Mouse (Mus musculus) embryonic facial prominence, embryonic 11.5 days (tissue): ENCODE results near the gene Pkp2. TPM values are rescaled to one million over a fixed set of nuclear protein-coding genes. Genes with fewer than 3 reads are reported as not detected.
A peak's percentile ranks its signal among the peaks of the same experiment; 100 is the strongest.
"Not testable (repeated sequence)": the region's sequence is repeated elsewhere in the genome, so short reads cannot be mapped to it uniquely, and the experiment has no call there.

Experiments used
- ATAC-seq: fragments of 200-750 bp; cut with Nextera tagmentation; replicated peaks from 2 replicates; pipeline ENCODE4 v1.8.0; 2017; ENCODE audit warnings: low read depth; ENCODE audit not compliant: insufficient number of reproducible peaks, low FRiP score, low TSS enrichment
- DNase-seq: peaks from one replicate; pipeline ENCODE4 v3.0.0-alpha.2; 2015; ENCODE audit warnings: low spot score
- H3K27ac ChIP-seq: fragments of 300-500 bp; sonication (generic); replicated peaks from 2 replicates; pipeline ENCODE4 v1.5.1; 2014; ENCODE audit warnings: mild to moderate bottlenecking, low read depth, low read length, control low read depth
- H3K27me3 ChIP-seq: fragments of 300-500 bp; sonication (generic); 2 replicates; pipeline ENCODE4 v1.6.1; 2014; ENCODE audit warnings: mild to moderate bottlenecking, low read length, moderate library complexity, mixed read lengths; ENCODE audit not compliant: control insufficient read depth, insufficient read depth
- H3K36me3 ChIP-seq: fragments of 300-500 bp; sonication (generic); replicated peaks from 2 replicates; pipeline ENCODE4 v1.6.1; 2014; ENCODE audit warnings: low read depth, mild to moderate bottlenecking, low read length, moderate library complexity, mixed read lengths; ENCODE audit not compliant: control insufficient read depth, insufficient read depth
- H3K4me1 ChIP-seq: fragments of 300-500 bp; sonication (generic); 2 replicates; pipeline ENCODE4 v1.6.1; 2014; ENCODE audit warnings: low read length, mixed read lengths; ENCODE audit not compliant: control insufficient read depth, insufficient read depth
- H3K4me2 ChIP-seq: fragments of 300-500 bp; sonication (generic); 2 replicates; pipeline ENCODE4 v1.6.1; 2014; ENCODE audit warnings: low read depth, mild to moderate bottlenecking, control low read depth, low read length, moderate library complexity
- H3K4me3 ChIP-seq: fragments of 300-500 bp; sonication (generic); 2 replicates; pipeline ENCODE4 v1.5.1; 2014; ENCODE audit warnings: low read depth, low read length, control low read depth
- H3K9ac ChIP-seq: fragments of 300-500 bp; sonication (generic); replicated peaks from 2 replicates; pipeline ENCODE4 v1.6.1; 2014; ENCODE audit warnings: mild to moderate bottlenecking, control low read depth, low read length
- H3K9me3 ChIP-seq: fragments of 300-500 bp; sonication (generic); replicated peaks from 2 replicates; pipeline ENCODE4 v1.6.1; 2016; ENCODE audit warnings: mild to moderate bottlenecking, low read length, inconsistent platforms, mixed read lengths; ENCODE audit not compliant: control insufficient read depth
- WGBS: fragments of 180-500 bp; shearing (Covaris S2); extraction: QIAGEN DNeasy Blood & Tissue Kit; methylation state at CpG from one replicate; pipeline ENCODE4 v1.1.7; 2014; 5-methylcytosine and 5-hydroxymethylcytosine counted together
- polyA plus RNA-seq: library from polyadenylated mRNA; unstranded; fragments of >200 nt; fragmentation: Nextera tagmentation; extraction: Ambion mirVana; gene quantifications from 2 replicates; pipeline ENCODE4 v1.2.1, GENCODE M21; 2014

The Pkp2 gene
- polyA plus RNA-seq = 5.1 TPM in 2 replicates

GRCm38 (mm10) chr16:16213079-16213760 is at the start of gene Pkp2:
Pkp2 (plus strand) TSS chr16:16213318.
- ATAC-seq = peak; percentile 97
- H3K27ac ChIP-seq = no peak within 1 kb of the TSS
- peak; percentile 81 for DNase-seq
- peaks cover 15% of the 10 kb centered on the region; the same call in 1 of the 2 replicates for H3K27me3 ChIP-seq
- H3K9me3 ChIP-seq = no peaks in the 10 kb centered on the region
- peak within 1 kb of the TSS; percentile 55 for H3K4me3 ChIP-seq
- H3K9ac ChIP-seq = peak within 1 kb of the TSS; percentile 46
- H3K36me3 ChIP-seq = no peaks in the 10 kb centered on the region
- no peaks in the 10 kb centered on the region for H3K4me1 ChIP-seq
- 1% methylated on average over 59 of the region's 59 CpGs for WGBS
- peak within 1 kb of the TSS; percentile 98 for H3K4me2 ChIP-seq

GRCm38 (mm10) chr16:16197374-16197773 is 15.7 kb upstream of the Pkp2 start:
- no peak for ATAC-seq
- H3K4me1 ChIP-seq = no peaks in the 10 kb centered on the region
- no peaks in the 10 kb centered on the region for H3K9me3 ChIP-seq
- H3K9ac ChIP-seq = no peak overlapping the region
- H3K36me3 ChIP-seq = no peaks in the 10 kb centered on the region
- H3K4me2 ChIP-seq = no peak overlapping the region
- no peaks in the 10 kb centered on the region for H3K27me3 ChIP-seq
- no peak overlapping the region for H3K4me3 ChIP-seq
- WGBS = 63% methylated on average over 17 of the region's 17 CpGs
- DNase-seq = no peak
- H3K27ac ChIP-seq = no peak overlapping the region

DNA sequence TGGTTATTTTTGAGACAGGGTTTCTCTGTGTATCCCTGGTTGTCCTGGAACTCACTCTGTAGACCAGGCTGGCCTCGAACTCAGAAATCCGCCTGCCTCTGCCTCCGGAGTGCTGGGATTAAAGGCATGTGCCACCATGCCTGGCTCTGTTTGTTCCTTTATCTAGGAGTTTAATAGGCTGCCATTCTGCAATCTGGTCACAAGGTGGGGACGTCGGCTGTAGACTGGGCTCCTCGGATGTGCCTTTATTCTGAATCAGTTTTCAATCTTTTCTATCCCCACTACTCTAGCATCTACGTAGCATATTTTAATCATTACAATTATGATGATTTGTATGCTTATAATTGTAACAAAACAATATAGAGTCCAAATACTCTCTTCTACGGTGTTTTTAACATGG is 11.1 kb upstream of the Pkp2 start:
- not testable (repeated sequence) for ATAC-seq, H3K4me2 ChIP-seq, H3K27me3 ChIP-seq

GRCm38 (mm10) chr16:16204648-16205047 is 8.5 kb upstream of the Pkp2 start:
- H3K9ac ChIP-seq = no peak overlapping the region
- 84% methylated on average over 1 of the region's 1 CpGs for WGBS
- ATAC-seq = no peak

More for the DNA sequence above, 11.1 kb upstream of the Pkp2 start:
- peak; percentile 51 for DNase-seq
- 38% methylated on average over 8 of the region's 8 CpGs for whole genome bisulfite sequencing
- not testable (repeated sequence) for H3K36me3 ChIP-seq, H3K9ac ChIP-seq, H3K9me3 ChIP-seq, H3K27ac ChIP-seq, H3K4me3 ChIP-seq, H3K4me1 ChIP-seq

GRCm38 (mm10) chr16:16212723-16213078 is 417 bp upstream of the Pkp2 start:
- Histone ChIP-seq H3K4me1 (no peaks in the 10 kb centered on the region), H3K27me3 (peaks cover 15% of the 10 kb centered on the region; the same call in 1 of the 2 replicates), H3K36me3 (no peaks in the 10 kb centered on the region), H3K9ac (no peak overlapping the region), H3K4me3 (peak overlapping the region; percentile 55), H3K27ac (no peak overlapping the region), H3K4me2 (peak overlapping the region; percentile 98), H3K9me3 (no peaks in the 10 kb centered on the region)
- 20% methylated on average over 7 of the region's 7 CpGs for WGBS
- no peak for DNase-seq
- no peak for ATAC-seq

More at GRCm38 (mm10) chr16:16204648-16205047, 8.5 kb upstream of the Pkp2 start:
- H3K27ac ChIP-seq = no peak overlapping the region
- no peaks in the 10 kb centered on the region for H3K9me3 ChIP-seq
- H3K27me3 ChIP-seq = no peaks in the 10 kb centered on the region
- H3K4me1 ChIP-seq = no peaks in the 10 kb centered on the region
- no peak overlapping the region for H3K4me2 ChIP-seq
- DNase-seq = no peak
- H3K4me3 ChIP-seq = no peak overlapping the region
- H3K36me3 ChIP-seq = no peaks in the 10 kb centered on the region

DNA sequence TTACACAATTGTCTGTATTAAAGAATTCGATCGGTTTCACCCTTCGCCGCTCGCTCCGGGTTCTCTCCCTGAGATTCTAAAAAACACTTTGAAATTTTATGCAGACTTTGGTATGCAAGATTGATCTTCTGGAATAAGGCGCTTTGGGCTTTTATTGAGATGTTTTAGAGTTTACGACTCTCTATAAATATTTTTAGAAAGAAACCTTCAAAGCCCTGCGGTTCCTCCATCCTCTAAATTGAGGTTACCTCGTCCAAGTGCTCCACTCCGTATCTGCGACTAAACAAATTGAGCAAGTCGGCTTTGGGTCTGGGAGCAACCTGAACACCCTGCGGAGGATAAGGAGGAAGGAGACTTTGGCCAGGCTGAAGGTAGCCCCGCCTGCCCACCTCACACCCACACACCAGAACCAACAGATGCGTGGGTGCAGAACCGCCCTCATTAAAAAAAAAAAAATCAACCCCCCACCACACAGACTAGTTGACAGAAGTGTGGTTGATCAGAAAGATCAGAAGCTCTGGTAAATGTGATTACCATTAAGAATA is 715 bp downstream of the Pkp2 start:
- Histone ChIP-seq H3K4me3 (peak overlapping the region; percentile 55), H3K36me3 (no peaks in the 10 kb centered on the region), H3K27ac (no peak overlapping the region), H3K4me1 (no peaks in the 10 kb centered on the region), H3K4me2 (peak overlapping the region; percentile 98), H3K27me3 (peaks cover 15% of the 10 kb centered on the region; the same call in 1 of the 2 replicates), H3K9me3 (no peaks in the 10 kb centered on the region), H3K9ac (peak overlapping the region; percentile 46; the same call in 1 of the 2 replicates)
- no peak for DNase-seq
- no peak for ATAC-seq
- 4% methylated on average over 17 of the region's 17 CpGs for WGBS

DNA sequence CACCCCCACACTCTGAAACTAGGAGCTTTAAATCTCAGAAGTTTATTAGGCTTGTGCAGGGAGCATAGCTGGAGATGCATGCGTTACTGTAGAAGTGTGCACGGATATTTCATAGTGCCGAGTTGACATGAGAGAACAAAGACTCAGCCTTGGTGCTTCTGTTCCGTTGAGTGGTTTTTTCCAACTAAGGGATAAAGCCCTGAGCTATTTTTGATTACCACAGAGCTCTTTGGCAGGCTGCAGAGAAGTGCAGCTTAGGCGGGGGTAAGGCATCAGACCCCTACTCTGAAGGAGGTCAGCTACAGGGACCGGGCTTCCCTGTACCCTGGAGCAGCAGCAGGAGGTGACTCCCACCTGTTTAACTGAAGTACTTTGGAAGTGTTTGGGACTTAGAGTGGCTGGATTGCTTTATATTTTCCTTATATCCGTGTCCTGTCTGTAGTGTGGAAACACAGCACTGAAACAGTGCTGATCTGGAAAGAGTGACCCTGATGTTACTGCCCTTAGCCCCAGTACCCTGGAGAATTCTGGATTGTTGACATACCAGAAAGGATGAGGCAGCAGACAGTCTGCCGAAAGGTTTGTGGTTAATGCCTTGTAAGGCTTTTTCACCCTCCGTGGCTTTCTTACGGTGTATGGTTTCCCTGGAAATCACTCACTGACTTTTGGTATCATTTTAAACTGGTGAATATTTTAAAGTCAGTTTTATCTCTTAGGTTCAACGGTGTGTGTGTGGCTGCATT is 2.7 kb downstream of the Pkp2 start:
- H3K27ac ChIP-seq = no peak overlapping the region
- H3K27me3 ChIP-seq = peaks cover 15% of the 10 kb centered on the region; the same call in 1 of the 2 replicates
- 23% methylated on average over 11 of the region's 11 CpGs for WGBS
- no peak for DNase-seq
- ATAC-seq = no peak
- H3K36me3 ChIP-seq = no peaks in the 10 kb centered on the region
- H3K9ac ChIP-seq = no peak overlapping the region
- H3K9me3 ChIP-seq = no peaks in the 10 kb centered on the region
- H3K4me3 ChIP-seq = no peak overlapping the region
- H3K4me2 ChIP-seq = no peak overlapping the region
- no peaks in the 10 kb centered on the region for H3K4me1 ChIP-seq

DNA sequence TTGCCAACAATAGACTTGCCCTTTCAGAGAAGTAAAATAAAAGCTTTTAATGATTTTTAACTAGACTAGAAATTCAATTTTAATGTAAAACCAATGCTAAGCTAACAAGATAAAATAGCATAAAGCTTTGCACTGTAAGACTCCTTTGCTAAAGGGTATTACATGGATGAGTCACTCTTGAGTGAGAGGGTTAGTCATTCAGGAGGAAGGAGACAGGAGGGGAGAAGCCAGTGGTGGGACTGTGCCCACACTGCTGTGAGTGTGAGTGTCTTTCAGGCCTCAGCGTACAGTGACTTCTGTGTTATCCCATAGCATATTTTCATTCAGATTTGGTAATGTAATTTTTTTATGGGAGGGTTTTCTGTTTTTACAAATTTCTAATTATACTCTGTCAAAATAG is 3.8 kb downstream of the Pkp2 start:
- DNase-seq = no peak
- WGBS = 77% methylated on average over 1 of the region's 1 CpGs
- H3K9me3 ChIP-seq = no peaks in the 10 kb centered on the region
- no peak overlapping the region for H3K27ac ChIP-seq
- no peak for ATAC-seq
- no peak overlapping the region for H3K4me2 ChIP-seq
- H3K4me1 ChIP-seq = no peaks in the 10 kb centered on the region
- H3K4me3 ChIP-seq = no peak overlapping the region
- no peak overlapping the region for H3K9ac ChIP-seq
- no peaks in the 10 kb centered on the region for H3K36me3 ChIP-seq
- H3K27me3 ChIP-seq = peaks cover 15% of the 10 kb centered on the region; the same call in 1 of the 2 replicates
